Mouse (Mus musculus) olfactory bulb, adult 2 months (tissue): Measurements from ENCODE around the gene Ptpn23. TPM values are rescaled to one million over a fixed set of nuclear protein-coding genes. Genes with fewer than 3 reads are reported as not detected.

Source experiments
- H3K27ac ChIP-seq: fragments of 200-500 bp; 2 replicates; pipeline ENCODE4 v1.5.1; 2012; ENCODE audit warnings: low read depth, low read length; ENCODE audit not compliant: insufficient read depth
- H3K4me1 ChIP-seq: fragments of 200-500 bp; 2 replicates; pipeline ENCODE4 v1.6.1; 2012; ENCODE audit warnings: low read length; ENCODE audit not compliant: control insufficient read depth, insufficient read depth
- H3K4me3 ChIP-seq: fragments of 200-500 bp; 2 replicates; pipeline ENCODE4 v1.5.1; 2012; ENCODE audit warnings: mild to moderate bottlenecking, low read depth, low read length, moderate library complexity; ENCODE audit not compliant: insufficient read depth
- CTCF ChIP-seq: fragments of 200-500 bp; IDR thresholded peaks from 2 replicates; pipeline ENCODE4 v1.5.1; 2012; ENCODE audit warnings: low read depth, mild to moderate bottlenecking, low read length, moderate library complexity; ENCODE audit not compliant: insufficient read depth
- POLR2A ChIP-seq: fragments of 200-500 bp; IDR thresholded peaks from 2 replicates; pipeline ENCODE4 v1.6.1; 2012; ENCODE audit warnings: mild to moderate bottlenecking, low read depth, low read length, moderate library complexity; ENCODE audit not compliant: insufficient read depth
- WGBS: fragments of 180-500 bp; shearing (Covaris S2); methylation state at CpG from one replicate; pipeline ENCODE4 v1.1.7; 2018; 5-methylcytosine and 5-hydroxymethylcytosine counted together
- polyA plus RNA-seq: library from polyadenylated mRNA; stranded (reverse); fragments of >200 nt; gene quantifications from 2 replicates; pipeline ENCODE4 v1.2.4, GENCODE M21; 2012; ENCODE audit warnings: low replicate concordance; ENCODE audit not compliant: missing spikeins, insufficient read depth, insufficient read length

Gene Ptpn23
- polyA plus RNA-seq, result not detected in 2 replicates

GRCm38 (mm10) chr9:110408099-110408773, at the start of gene Ptpn23:
Ptpn23 (minus strand) TSS chr9:110408213.
- Histone ChIP-seq H3K27ac (peak within 1 kb of the TSS; percentile 92), H3K4me1 (peaks cover 7% of the 10 kb centered on the region), H3K4me3 (peak within 1 kb of the TSS; percentile 78)
- WGBS, result under 1% methylated on average over 39 of the region's 39 CpGs
- no peak for TF ChIP-seq CTCF
- peak; percentile 58 for TF ChIP-seq POLR2A

GRCm38 (mm10) chr9:110452523-110452922, 44.5 kb upstream of the Ptpn23 start:
- TF ChIP-seq CTCF (no peak), POLR2A (no peak)
- peaks cover 4% of the 10 kb centered on the region for H3K4me1 ChIP-seq
- H3K4me3 ChIP-seq, result no peak overlapping the region
- 78% methylated on average over 3 of the region's 3 CpGs for WGBS
- no peak overlapping the region for H3K27ac ChIP-seq

- no peak overlapping the region for H3K4me3 ChIP-seq
- peaks cover 4% of the 10 kb centered on the region for H3K4me1 ChIP-seq
- WGBS, result 22% methylated on average over 11 of the region's 11 CpGs
- TF ChIP-seq POLR2A (no peak), CTCF (no peak)
- no peak overlapping the region for H3K27ac ChIP-seq
Measured at GRCm38 (mm10) chr9:110448857-110449617, 41.0 kb upstream of the Ptpn23 start.

- H3K27ac ChIP-seq, result no peak overlapping the region
- TF ChIP-seq CTCF (no peak), POLR2A (no peak)
- peaks cover 4% of the 10 kb centered on the region for H3K4me1 ChIP-seq
- no peak overlapping the region for H3K4me3 ChIP-seq
- WGBS, result 81% methylated on average over 15 of the region's 15 CpGs
Measured at GRCm38 (mm10) chr9:110448356-110448755, 40.3 kb upstream of the Ptpn23 start.

GRCm38 (mm10) chr9:110440559-110440958, 32.5 kb upstream of the Ptpn23 start:
- H3K4me3 ChIP-seq, result no peak overlapping the region
- WGBS, result 92% methylated on average over 6 of the region's 6 CpGs
- no peaks in the 10 kb centered on the region for H3K4me1 ChIP-seq
- no peak overlapping the region for H3K27ac ChIP-seq
- TF ChIP-seq POLR2A, result no peak
- TF ChIP-seq CTCF, result no peak

GRCm38 (mm10) chr9:110440049-110440448, 32.0 kb upstream of the Ptpn23 start:
- 26% methylated on average over 5 of the region's 5 CpGs for WGBS
- Histone ChIP-seq H3K4me3 (no peak overlapping the region), H3K4me1 (no peaks in the 10 kb centered on the region), H3K27ac (no peak overlapping the region)
- TF ChIP-seq CTCF, result no peak
- TF ChIP-seq POLR2A, result no peak

- WGBS, result 90% methylated on average over 11 of the region's 11 CpGs
- Histone ChIP-seq H3K27ac (no peak overlapping the region), H3K4me1 (peaks cover 2% of the 10 kb centered on the region; the same call in 1 of the 2 replicates), H3K4me3 (no peak overlapping the region)
- no peak for TF ChIP-seq CTCF
- TF ChIP-seq POLR2A, result no peak
Measured at GRCm38 (mm10) chr9:110436041-110436440, 28.0 kb upstream of the Ptpn23 start.

GRCm38 (mm10) chr9:110433045-110433444, 25.0 kb upstream of the Ptpn23 start:
- H3K4me3 ChIP-seq, result no peak overlapping the region
- no peak for TF ChIP-seq CTCF
- H3K4me1 ChIP-seq, result peaks cover 2% of the 10 kb centered on the region; the same call in 1 of the 2 replicates
- H3K27ac ChIP-seq, result no peak overlapping the region
- WGBS, result 98% methylated on average over 2 of the region's 2 CpGs

- no peak overlapping the region for H3K4me3 ChIP-seq
- 42% methylated on average over 8 of the region's 8 CpGs for WGBS
- peaks cover 2% of the 10 kb centered on the region; the same call in 1 of the 2 replicates for H3K4me1 ChIP-seq
- TF ChIP-seq POLR2A (no peak), CTCF (no peak)
- H3K27ac ChIP-seq, result peak overlapping the region; percentile 39; the same call in 1 of the 2 replicates
Measured at GRCm38 (mm10) chr9:110431241-110431640, 23.2 kb upstream of the Ptpn23 start.
